8 mouse cellular contexts compared by ENCODE assay signal in the genomic region with DNA sequence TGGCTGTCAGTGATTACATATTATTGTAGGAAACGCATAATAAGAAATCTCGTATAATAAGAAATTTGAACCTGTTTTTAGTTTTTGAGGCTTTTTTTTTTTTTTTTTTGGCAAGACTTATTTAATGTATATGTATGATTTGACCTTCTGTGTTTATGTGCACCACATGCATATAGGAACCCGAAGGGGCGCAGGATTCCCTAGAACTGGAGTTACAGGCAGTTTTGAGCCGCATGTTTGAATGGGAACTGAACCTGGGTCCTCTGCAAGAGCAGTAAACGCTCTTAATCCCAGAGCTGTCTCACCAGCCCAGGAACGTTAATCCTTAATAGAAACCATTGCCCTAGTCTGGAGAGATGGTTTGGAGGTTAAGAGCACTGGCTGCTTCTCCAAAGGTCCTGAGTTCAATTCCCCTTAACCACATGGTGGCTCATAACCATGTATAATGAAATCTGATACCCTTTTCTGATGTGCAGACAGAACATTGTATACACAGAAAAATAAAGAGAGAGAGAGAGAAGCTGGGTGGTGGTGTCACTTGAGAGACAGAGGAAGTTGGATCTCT. TPM values are rescaled to one million over a fixed set of nuclear protein-coding genes. Genes with fewer than 3 reads are reported as not detected.
DNase-seq lines count a peak whose midpoint lies in the region; ATAC-seq and TF ChIP-seq lines count a peak whose summit lies in the region.

No protein-coding gene starts in this region.

- 8% methylated on average over 7 of the region's 7 CpGs for WGBS in heart, embryonic 10.5 days
- 3% methylated on average over 7 of the region's 7 CpGs for WGBS in forebrain, embryonic 14.5 days
- WGBS in macrophage (ENCODE audit: missing documents) = 6% methylated on average over 7 of the region's 7 CpGs

- no peaks in the 10 kb centered on the region for H3K9me3 ChIP-seq in heart, embryonic 10.5 days
- no peaks in the 10 kb centered on the region for H3K9me3 ChIP-seq in CH12.LX (replicated peaks; ENCODE audit: low read length)
- no peaks in the 10 kb centered on the region for H3K9me3 ChIP-seq in forebrain, embryonic 14.5 days (replicated peaks; ENCODE audit: control insufficient read depth, low read length)

- peaks cover 46% of the 10 kb centered on the region for H3K79me2 ChIP-seq in CH12.LX (replicated peaks; ENCODE audit: control insufficient read depth, extremely low read depth, insufficient read depth, poor library complexity, severe bottlenecking)
- H3K79me2 ChIP-seq in macrophage (ENCODE audit: inconsistent target) = peaks cover 46% of the 10 kb centered on the region

- dilution Hi-C loops in CH12.LX (cut with MboI; ENCODE audit: extremely low pct_ligation_motif_present, extremely low pct_unique_long_range_greater_than_20kb, low sequenced_read_pairs) = no loop called here

- peak overlapping the region; percentile 87 for H3K4me3 ChIP-seq in heart, embryonic 10.5 days
- H3K4me3 ChIP-seq in CH12.LX (replicated peaks in 1 of 3; ENCODE audit: low read depth in 2 of 3, low read length in 2 of 3, poor library complexity in 1 of 3) (peak overlapping the region; percentile 90 to 100 (median 95)), macrophage (ENCODE audit: inconsistent target) (peak overlapping the region; percentile 98)
- peak overlapping the region; percentile 77 for H3K4me3 ChIP-seq in forebrain, embryonic 14.5 days (ENCODE audit: low read depth, low read length)

- TF ChIP-seq CTCF in CH12.LX (conservative IDR thresholded peaks at IDR 0.05 in 1 of 2, IDR thresholded peaks at IDR 0.05 in 1 of 2; ENCODE audit: low read depth in 2 of 2, low read length in 2 of 2) = no peak

- peak overlapping the region; percentile 65 for H3K4me2 ChIP-seq in CH12.LX (ENCODE audit: insufficient read depth, low read depth, poor library complexity, severe bottlenecking)
- peak overlapping the region; percentile 83 for H3K4me2 ChIP-seq in forebrain, embryonic 14.5 days (ENCODE audit: low read length)

- H3K36me3 ChIP-seq in heart, embryonic 10.5 days = peaks cover 22% of the 10 kb centered on the region; the same call in 1 of the 2 replicates
- H3K36me3 ChIP-seq in CH12.LX (replicated peaks in 1 of 2; ENCODE audit: control insufficient read depth in 1 of 2, insufficient read depth in 1 of 2, low read length in 1 of 2) (peaks cover 23 to 51% of the 10 kb centered on the region in 2 experiments), macrophage (ENCODE audit: inconsistent target) (no peaks in the 10 kb centered on the region)
- peaks cover 9% of the 10 kb centered on the region; the same call in 1 of the 2 replicates for H3K36me3 ChIP-seq in forebrain, embryonic 14.5 days (ENCODE audit: control insufficient read depth, insufficient read depth, low read length)

- in situ Hi-C loops in CH12.LX (cut with MboI; ENCODE audit: low pct_ligation_motif_present, low pct_unique_long_range_greater_than_20kb, low sequenced_read_pairs) = no loop called here

- no peak for TF ChIP-seq EP300 in CH12.LX (IDR thresholded peaks at IDR 0.05; ENCODE audit: low read length)

- no peaks in the 10 kb centered on the region for H3K27me3 ChIP-seq in heart, embryonic 10.5 days (ENCODE audit: insufficient read depth, poor library complexity, severe bottlenecking)
- no peaks in the 10 kb centered on the region for H3K27me3 ChIP-seq in CH12.LX (replicated peaks)
- H3K27me3 ChIP-seq in forebrain, embryonic 14.5 days (replicated peaks; ENCODE audit: control insufficient read depth, insufficient read depth, low read length) = no peaks in the 10 kb centered on the region

- H3K9ac ChIP-seq in CH12.LX (ENCODE audit: insufficient read depth, low read depth) = peak overlapping the region; percentile 78
- H3K9ac ChIP-seq in forebrain, embryonic 14.5 days (ENCODE audit: low read length) = peak overlapping the region; percentile 88

- peak overlapping the region; percentile 93 for H3K27ac ChIP-seq in heart, embryonic 10.5 days
- no peak overlapping the region for H3K27ac ChIP-seq in CH12.LX (ENCODE audit: insufficient read depth, low read depth)
- no peak overlapping the region for H3K27ac ChIP-seq in forebrain, embryonic 14.5 days (ENCODE audit: low read depth, low read length)
- H3K27ac ChIP-seq in macrophage = peak overlapping the region; percentile 53

- TF ChIP-seq RAD21 in CH12.LX (IDR thresholded peaks at IDR 0.05; ENCODE audit: low read depth, low read length) = no peak

- no peak for TF ChIP-seq POLR2A in CH12.LX (IDR thresholded peaks at IDR 0.05; ENCODE audit: low read depth, low read length)

- ATAC-seq in forebrain, embryonic 14.5 days = 0 out of 2 replicates have a peak, but pooled peaks have one; percentile 16

- no peak for DNase-seq in heart, embryonic 10.5 days (ENCODE audit: low spot score)
- DNase-seq in heart, adult 18-20 months = no peak
- peak; percentile 13 for DNase-seq in CH12.LX (ENCODE audit: extremely low read depth)
- no peak for DNase-seq in forebrain, embryonic 14.5 days (ENCODE audit: low spot score)
- no peak for DNase-seq in left cerebral cortex, adult 8-10 months (ENCODE audit: low spot score in 2 of 2)
- no peak for DNase-seq in spleen, postnatal 4 days (ENCODE audit: low spot score in 2 of 2)
- no peak for DNase-seq in adrenal gland, postnatal 4 days (ENCODE audit: low spot score in 2 of 2)

- peaks cover 13% of the 10 kb centered on the region for H3K4me1 ChIP-seq in heart, embryonic 10.5 days
- peaks cover 4 to 34% of the 10 kb centered on the region in 2 experiments for H3K4me1 ChIP-seq in CH12.LX (ENCODE audit: control insufficient read depth in 1 of 2, insufficient read depth in 2 of 2)
- peaks cover 7% of the 10 kb centered on the region for H3K4me1 ChIP-seq in forebrain, embryonic 14.5 days (ENCODE audit: control insufficient read depth, insufficient read depth, low read length)

TF ChIP-seq in CH12.LX, 34 proteins besides CTCF, POLR2A, EP300 and RAD21 (continues in another document):
- TF ChIP-seq NELFE (IDR thresholded peaks at IDR 0.05; ENCODE audit: low read depth, low read length) = no peak

RNA-seq across cellular contexts. Expression of a gene that starts 0.4 kb away (rescaled TPM):
- 12.6 and 13.9 TPM in 2 replicates for polyA plus RNA-seq in heart, embryonic 10.5 days (2016; fragmentation: Nextera tagmentation; extraction: Ambion mirVana)
- total RNA-seq in heart, adult 18-20 months (2021) = under 1 TPM; 0.10 to 0.33 TPM
- total RNA-seq in CH12.LX (2012; rRNA removed) = 25.5 and 26.3 TPM in 2 replicates
- total RNA-seq in CH12.LX (2014; rRNA removed) = 32.7 and 37.3 TPM in 2 replicates
- 27.2 and 30.2 TPM in 2 replicates for polyA plus RNA-seq in CH12.LX (2012; ENCODE audit: insufficient read length, low read depth)
- polyA plus RNA-seq in forebrain, embryonic 14.5 days (2014; fragmentation: Nextera tagmentation; extraction: Ambion mirVana) = 4.3 and 5.8 TPM in 2 replicates
- 10 to 100 TPM in 1 of 26 experiments, 1 to 10 TPM in 24, under 1 TPM in 1; 0.63 to 17.4 (median 4.5) TPM for total RNA-seq in macrophage (2018; cell fraction: chromatin; rRNA removed)
- total RNA-seq in macrophage (2018; cell fraction: cytosol; rRNA removed) = 1 to 10 TPM in 1 of 26 experiments, under 1 TPM in 25; 0.26 to 1.0 (median 0.59) TPM
- total RNA-seq in macrophage (2018; cell fraction: nucleus; rRNA removed) = 10 to 100 TPM in 1 of 26 experiments, 1 to 10 TPM in 21, under 1 TPM in 4; 0.52 to 21.1 (median 1.5) TPM
- polyA plus RNA-seq in macrophage (2018) = 0.21 to 2.5 TPM (median 0.72 TPM) in 3 replicates
- 1 to 10 TPM; 1.7 to 3.3 (median 2.5) TPM for total RNA-seq in left cerebral cortex, adult 8-10 months (2022)
- total RNA-seq in adrenal gland, postnatal 4 days (2021) = 1 to 10 TPM; 7.9 to 8.1 TPM

RNA-seq across cellular contexts. Expression of a gene that starts 0.5 kb away (rescaled TPM):
- polyA plus RNA-seq in heart, embryonic 10.5 days (2016; fragmentation: Nextera tagmentation; extraction: Ambion mirVana) = 88.0 and 90.2 TPM in 2 replicates
- total RNA-seq in heart, adult 18-20 months (2021) = 10 to 100 TPM; 57.9 to 61.2 TPM
- total RNA-seq in CH12.LX (2012; rRNA removed) = 52.7 and 62.2 TPM in 2 replicates
- total RNA-seq in CH12.LX (2014; rRNA removed) = 87.5 and 90.9 TPM in 2 replicates
- polyA plus RNA-seq in CH12.LX (2012; ENCODE audit: insufficient read length, low read depth) = 64.6 and 64.9 TPM in 2 replicates
- 101 and 108 TPM in 2 replicates for polyA plus RNA-seq in forebrain, embryonic 14.5 days (2014; fragmentation: Nextera tagmentation; extraction: Ambion mirVana)
- 10 to 100 TPM; 11.6 to 35.8 (median 27.1) TPM for total RNA-seq in macrophage (2018; cell fraction: chromatin; rRNA removed)
- total RNA-seq in macrophage (2018; cell fraction: cytosol; rRNA removed) = 10 to 100 TPM; 63.7 to 92.5 (median 82.3) TPM
- 10 to 100 TPM; 24.6 to 78.0 (median 49.5) TPM for total RNA-seq in macrophage (2018; cell fraction: nucleus; rRNA removed)
- polyA plus RNA-seq in macrophage (2018) = 82.1 to 91.7 TPM (median 91.0 TPM) in 3 replicates
- total RNA-seq in left cerebral cortex, adult 8-10 months (2022) = 10 to 100 TPM; 67.2 to 73.2 (median 69.3) TPM
- 10 to 100 TPM; 85.9 to 87.9 TPM for total RNA-seq in adrenal gland, postnatal 4 days (2021)

RNA-seq across cellular contexts. Expression of a gene that starts 30.2 kb away (rescaled TPM):
- 0.32 and 0.41 TPM in 2 replicates for polyA plus RNA-seq in heart, embryonic 10.5 days (2016; fragmentation: Nextera tagmentation; extraction: Ambion mirVana)
- total RNA-seq in heart, adult 18-20 months (2021) = not detected
- total RNA-seq in CH12.LX (2012; rRNA removed) = not detected in 2 replicates
- not detected in 2 replicates for total RNA-seq in CH12.LX (2014; rRNA removed)
- polyA plus RNA-seq in CH12.LX (2012; ENCODE audit: insufficient read length, low read depth) = not detected in 2 replicates
- polyA plus RNA-seq in forebrain, embryonic 14.5 days (2014; fragmentation: Nextera tagmentation; extraction: Ambion mirVana) = 3.2 and 5.4 TPM in 2 replicates
- under 1 TPM in 1 of 26 experiments, not detected in 25; 0.19 TPM for total RNA-seq in macrophage (2018; cell fraction: chromatin; rRNA removed)
- total RNA-seq in macrophage (2018; cell fraction: cytosol; rRNA removed) = under 1 TPM in 1 of 26 experiments, not detected in 25; 0.03 TPM
- total RNA-seq in macrophage (2018; cell fraction: nucleus; rRNA removed) = not detected
- not detected in 3 replicates for polyA plus RNA-seq in macrophage (2018)
- total RNA-seq in left cerebral cortex, adult 8-10 months (2022) = 10 to 100 TPM; 49.5 to 55.2 (median 53.5) TPM
- total RNA-seq in adrenal gland, postnatal 4 days (2021) = 1 to 10 TPM in 1 of 2 experiments, under 1 TPM in 1; 0.59 to 1.3 TPM

RNA-seq across cellular contexts. Expression of a gene that starts 48.8 kb away (rescaled TPM):
- polyA plus RNA-seq in heart, embryonic 10.5 days (2016; fragmentation: Nextera tagmentation; extraction: Ambion mirVana) = 42.1 and 57.8 TPM in 2 replicates
- total RNA-seq in heart, adult 18-20 months (2021) = 10 to 100 TPM; 47.6 to 55.7 TPM
- 4.3 and 6.2 TPM in 2 replicates for total RNA-seq in CH12.LX (2012; rRNA removed)
- total RNA-seq in CH12.LX (2014; rRNA removed) = 3.3 and 3.4 TPM in 2 replicates
- polyA plus RNA-seq in CH12.LX (2012; ENCODE audit: insufficient read length, low read depth) = 12.9 and 14.3 TPM in 2 replicates
- 37.2 and 49.4 TPM in 2 replicates for polyA plus RNA-seq in forebrain, embryonic 14.5 days (2014; fragmentation: Nextera tagmentation; extraction: Ambion mirVana)
- total RNA-seq in macrophage (2018; cell fraction: chromatin; rRNA removed) = 10 to 100 TPM in 17 of 26 experiments, 1 to 10 TPM in 9; 2.2 to 42.3 (median 13.9) TPM
- 10 to 100 TPM in 24 of 26 experiments, 1 to 10 TPM in 2; 8.7 to 28.3 (median 18.5) TPM for total RNA-seq in macrophage (2018; cell fraction: cytosol; rRNA removed)
- total RNA-seq in macrophage (2018; cell fraction: nucleus; rRNA removed) = 10 to 100 TPM; 13.0 to 48.0 (median 19.3) TPM
- 14.8 to 22.0 TPM (median 17.8 TPM) in 3 replicates for polyA plus RNA-seq in macrophage (2018)
- total RNA-seq in left cerebral cortex, adult 8-10 months (2022) = 100 to 1,000 TPM in 3 of 4 experiments, 10 to 100 TPM in 1; 99.3 to 110 (median 105) TPM
- 10 to 100 TPM; 40.6 to 44.1 TPM for total RNA-seq in adrenal gland, postnatal 4 days (2021)

Comparison
In these comparisons a context has a peak if more than half of its experiments do, and no peak if none do; other contexts are left out.
1. H3K27ac ChIP-seq: peak in heart, embryonic 10.5 days (single experiment) and macrophage (single experiment); none in CH12.LX (single experiment) and forebrain, embryonic 14.5 days (single experiment).
2. RNA of a gene that starts 30.2 kb away (total RNA-seq): 49.5 to 55.2 TPM in left cerebral cortex, adult 8-10 months; 0.59 to 1.3 TPM in adrenal gland, postnatal 4 days, not detected in heart, adult 18-20 months and not detected in CH12.LX; every median in the first group is over 10 times any median in the second.
3. Peak in every context shown above with its lines, with median percentiles within 50 percentile points of each other: H3K4me3 ChIP-seq.